Mouse (Mus musculus): ENCODE measurements around the gene Fstl5. TPM values are rescaled to one million over a fixed set of nuclear protein-coding genes. Genes with fewer than 3 reads are reported as not detected.

Fstl5 gene
- polyA plus RNA-seq, 1 experiment from 2014 or later, result 34.6 TPM

DNA sequence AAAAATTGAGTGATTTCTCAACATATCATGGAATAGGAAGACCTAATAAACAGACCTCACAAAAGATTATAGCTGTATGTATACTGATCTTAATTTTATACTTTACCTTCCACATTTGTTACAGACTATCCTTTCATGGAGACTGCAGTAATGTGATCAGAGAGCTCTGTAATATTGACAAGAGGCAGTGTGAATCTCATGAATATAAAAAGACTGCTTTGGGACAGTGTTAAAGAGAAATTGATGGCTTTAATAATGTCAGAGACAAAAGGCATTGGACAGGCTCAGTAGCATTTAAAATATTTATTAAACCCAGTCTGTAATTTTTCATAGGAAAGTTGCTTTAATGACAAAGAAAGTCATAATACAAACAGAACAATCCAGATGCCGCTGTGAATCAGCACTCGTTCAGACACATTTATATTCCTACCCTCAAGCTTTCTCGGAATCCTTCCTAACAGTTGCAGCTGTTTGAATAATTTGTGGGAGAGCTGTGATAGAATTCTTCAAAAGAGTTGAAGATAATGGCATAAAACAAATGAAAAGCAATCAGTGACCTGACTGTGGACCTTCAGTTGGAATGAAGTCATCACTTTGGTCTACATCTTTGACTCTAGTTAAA, 499.0 kb downstream of the Fstl5 start:
- no peak for ATAC-seq (replicated peaks)
- Histone ChIP-seq H3K27me3 (no peaks in the 10 kb centered on the region), H3K9me3 (no peaks in the 10 kb centered on the region), H3K4me1 (no peaks in the 10 kb centered on the region), H3K9ac (replicated peaks) (no peak overlapping the region), H3K4me3 (no peak overlapping the region), H3K4me2 (replicated peaks) (no peak overlapping the region), H3K36me3 (no peaks in the 10 kb centered on the region), H3K27ac (replicated peaks) (no peak overlapping the region)
- 46% methylated on average over 3 of the region's 3 CpGs for WGBS

DNA sequence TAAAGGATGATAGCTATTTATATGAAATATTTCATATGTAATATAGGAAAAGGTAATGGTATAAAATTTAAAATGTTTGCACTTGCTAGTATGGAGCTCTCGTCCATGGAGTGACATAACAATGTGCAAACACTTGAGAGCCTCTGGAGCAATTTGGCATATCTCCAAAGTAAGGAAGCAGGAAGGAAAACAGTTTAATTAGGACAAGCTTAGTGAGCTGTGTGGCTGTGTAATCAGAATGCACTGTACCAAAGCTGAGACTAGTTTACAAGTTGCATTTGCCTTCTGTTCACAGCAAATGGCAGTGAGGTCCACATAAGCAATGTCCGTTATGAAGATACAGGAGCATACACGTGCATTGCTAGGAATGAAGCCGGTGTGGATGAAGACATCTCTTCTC, 519.1 kb downstream of the Fstl5 start:
- Histone ChIP-seq H3K27ac (replicated peaks) (no peak overlapping the region), H3K27me3 (no peaks in the 10 kb centered on the region), H3K4me1 (0 out of 2 replicates have a peak, but pooled peaks cover 6% of the 10 kb centered on the region), H3K4me3 (no peak overlapping the region), H3K9me3 (no peaks in the 10 kb centered on the region), H3K36me3 (no peaks in the 10 kb centered on the region), H3K4me2 (replicated peaks) (no peak overlapping the region), H3K9ac (replicated peaks) (no peak overlapping the region)
- WGBS, result 32% methylated on average over 4 of the region's 4 CpGs
- ATAC-seq (replicated peaks), result peak; percentile 70

DNA sequence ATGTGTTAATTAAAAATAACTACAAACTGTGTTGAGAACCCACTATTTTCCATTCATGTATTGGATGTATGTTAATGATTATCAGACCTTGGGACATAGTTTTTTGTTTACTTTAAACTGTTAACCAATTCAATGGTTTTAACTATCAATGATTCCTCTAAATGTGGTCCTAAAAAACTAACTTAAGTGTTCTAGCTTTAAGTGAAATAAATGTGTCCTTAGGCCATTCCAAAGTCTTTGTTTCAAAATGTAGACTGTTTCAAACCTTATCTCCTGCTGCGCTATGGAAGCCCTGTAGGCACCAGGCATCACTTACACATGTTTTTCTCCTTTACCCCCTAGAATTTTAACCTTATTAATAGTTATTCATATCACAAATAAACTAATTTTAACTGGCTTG, 546.0 kb downstream of the Fstl5 start:
- no peak overlapping the region for H3K4me3 ChIP-seq
- ATAC-seq (replicated peaks), result no peak
- H3K9ac ChIP-seq (replicated peaks), result no peak overlapping the region
- no peak overlapping the region for H3K27ac ChIP-seq (replicated peaks)
- no peak overlapping the region for H3K4me2 ChIP-seq (replicated peaks)
- no peaks in the 10 kb centered on the region for H3K36me3 ChIP-seq
- no peaks in the 10 kb centered on the region for H3K9me3 ChIP-seq
- no peaks in the 10 kb centered on the region for H3K27me3 ChIP-seq
- 98% methylated on average over 1 of the region's 1 CpGs for WGBS
- H3K4me1 ChIP-seq, result no peaks in the 10 kb centered on the region

DNA sequence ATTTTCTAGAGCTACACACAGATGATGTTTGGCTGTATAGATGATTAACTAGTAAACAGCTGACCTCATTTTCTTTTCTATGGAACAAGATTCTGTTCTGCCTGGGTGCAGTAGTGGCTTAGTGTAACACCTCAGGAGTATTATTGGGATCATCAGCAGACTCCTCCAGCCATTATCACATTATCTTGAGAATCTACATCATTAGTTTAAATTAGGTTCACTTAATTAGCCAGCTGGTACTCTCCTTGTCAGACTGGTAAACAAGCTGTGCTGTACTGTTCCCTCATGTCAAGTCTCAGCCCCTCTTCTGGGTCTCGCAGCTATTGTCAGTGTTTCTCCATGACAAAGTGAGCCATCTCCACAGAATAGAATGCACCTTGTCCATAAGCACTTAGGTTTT, 580.2 kb downstream of the Fstl5 start:
- 29% methylated on average over 1 of the region's 1 CpGs for WGBS
- H3K4me1 ChIP-seq, result peaks cover 3% of the 10 kb centered on the region; the same call in 1 of the 2 replicates
- no peak overlapping the region for H3K9ac ChIP-seq (replicated peaks)
- peak; percentile 79 for ATAC-seq (replicated peaks)
- no peak overlapping the region for H3K4me3 ChIP-seq
- H3K36me3 ChIP-seq, result no peaks in the 10 kb centered on the region
- no peaks in the 10 kb centered on the region for H3K9me3 ChIP-seq
- no peaks in the 10 kb centered on the region for H3K27me3 ChIP-seq
- H3K27ac ChIP-seq (replicated peaks), result no peak overlapping the region
- H3K4me2 ChIP-seq (replicated peaks), result no peak overlapping the region

DNA sequence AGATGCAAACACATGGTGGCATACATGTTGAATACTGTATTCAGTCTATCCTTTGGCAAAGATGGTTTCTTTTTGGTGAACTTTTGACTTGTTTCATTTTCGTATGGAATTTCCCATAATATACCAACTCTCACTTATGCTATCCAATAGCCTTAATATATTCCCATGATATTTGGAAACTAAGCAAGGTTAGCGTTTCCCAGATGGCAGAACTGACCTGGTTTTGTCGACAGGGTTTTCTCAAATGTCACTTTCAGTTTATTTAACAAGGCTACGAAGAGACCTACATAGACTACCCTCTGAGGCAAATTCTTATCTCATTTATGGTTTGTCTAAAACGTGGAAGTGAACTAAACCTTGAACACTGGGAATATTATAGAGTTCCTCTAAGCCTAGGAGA, 596.8 kb downstream of the Fstl5 start:
- H3K4me1 ChIP-seq, result no peaks in the 10 kb centered on the region
- no peak overlapping the region for H3K27ac ChIP-seq (replicated peaks)
- H3K9me3 ChIP-seq, result no peaks in the 10 kb centered on the region
- no peaks in the 10 kb centered on the region for H3K36me3 ChIP-seq
- H3K9ac ChIP-seq (replicated peaks), result no peak overlapping the region
- 79% methylated on average over 5 of the region's 5 CpGs for WGBS
- no peaks in the 10 kb centered on the region for H3K27me3 ChIP-seq
- ATAC-seq (replicated peaks), result no peak
- no peak overlapping the region for H3K4me3 ChIP-seq
- H3K4me2 ChIP-seq (replicated peaks), result no peak overlapping the region

DNA sequence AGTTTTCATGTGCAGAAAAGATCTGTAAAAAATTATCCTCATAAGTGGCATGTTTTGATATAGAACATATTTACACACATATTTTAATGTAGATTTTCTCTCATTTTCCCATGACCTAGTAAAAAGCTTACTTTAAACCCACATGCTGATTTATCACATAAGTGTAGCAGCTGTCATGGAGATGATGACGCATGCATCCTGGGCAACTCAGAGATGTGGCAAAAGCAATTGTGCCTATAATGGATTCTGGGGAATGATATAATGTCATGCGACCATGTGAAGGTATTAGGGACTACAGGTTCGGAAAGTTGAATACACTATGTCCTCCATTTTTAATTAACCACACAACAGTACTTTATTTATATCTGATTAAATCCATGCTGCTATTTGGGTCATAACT, 601.9 kb downstream of the Fstl5 start:
- WGBS, result 82% methylated on average over 3 of the region's 3 CpGs
- Histone ChIP-seq H3K4me2 (replicated peaks) (no peak overlapping the region), H3K9ac (replicated peaks) (no peak overlapping the region), H3K27me3 (no peaks in the 10 kb centered on the region), H3K4me1 (peaks cover 5% of the 10 kb centered on the region; the same call in 1 of the 2 replicates), H3K9me3 (no peaks in the 10 kb centered on the region), H3K36me3 (no peaks in the 10 kb centered on the region), H3K27ac (replicated peaks) (no peak overlapping the region), H3K4me3 (no peak overlapping the region)
- ATAC-seq (replicated peaks), result no peak

DNA sequence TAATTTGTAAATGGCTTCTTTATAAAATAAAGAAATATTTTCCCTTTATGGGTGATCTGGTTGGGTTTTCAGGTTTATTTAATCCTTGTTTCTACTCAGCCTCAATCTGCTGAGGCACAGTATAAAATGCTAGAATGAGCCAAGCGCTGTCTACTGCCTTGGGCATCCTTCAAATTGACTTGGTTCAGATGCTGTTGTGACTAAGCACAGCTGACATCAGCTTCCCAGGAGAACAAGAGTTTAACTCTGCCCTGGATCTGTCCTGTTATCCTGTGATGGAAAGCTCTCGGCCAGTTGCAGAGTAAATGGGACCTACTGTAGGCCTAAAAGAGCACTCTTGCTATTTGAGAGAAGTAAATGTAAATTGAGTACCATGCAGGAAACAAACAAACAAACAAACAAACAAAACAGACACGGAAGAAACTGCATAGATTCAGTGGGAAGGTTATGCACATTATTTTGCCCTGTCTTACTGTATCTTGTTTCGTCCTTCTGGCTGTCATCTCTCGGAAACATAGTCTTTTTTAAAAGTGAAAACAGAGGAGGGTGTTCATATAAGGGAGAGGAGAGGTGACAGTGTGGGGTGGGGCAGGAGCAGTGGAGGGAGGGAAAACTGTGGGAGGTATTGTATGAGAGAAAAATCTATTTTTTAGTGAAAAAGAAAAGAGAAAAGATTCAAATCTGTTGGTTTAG, 605.9 kb downstream of the Fstl5 start:
- peak; percentile 68 for ATAC-seq (replicated peaks)
- Histone ChIP-seq H3K27me3 (no peaks in the 10 kb centered on the region), H3K36me3 (no peaks in the 10 kb centered on the region), H3K4me1 (peaks cover 5% of the 10 kb centered on the region; the same call in 1 of the 2 replicates), H3K9ac (replicated peaks) (no peak overlapping the region), H3K4me3 (no peak overlapping the region), H3K27ac (replicated peaks) (peak overlapping the region; percentile 70), H3K4me2 (replicated peaks) (no peak overlapping the region), H3K9me3 (no peaks in the 10 kb centered on the region)
- 67% methylated on average over 5 of the region's 5 CpGs for WGBS

DNA sequence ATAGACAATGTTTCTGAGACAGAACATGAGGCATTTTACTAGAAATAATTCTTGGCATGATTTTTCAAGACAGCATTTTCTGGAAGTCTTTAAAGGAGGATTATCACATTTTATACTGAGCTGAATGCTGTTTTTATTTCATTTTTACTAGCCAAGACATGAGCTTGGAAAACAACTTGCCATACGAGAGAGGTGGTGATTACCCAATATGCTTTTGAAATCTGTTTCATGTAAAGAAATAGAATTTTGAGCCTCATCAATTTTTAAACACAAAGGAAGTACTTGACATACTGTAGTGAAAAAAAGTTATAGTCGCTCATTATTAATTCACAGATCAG, 606.4 kb downstream of the Fstl5 start:
- H3K4me1 ChIP-seq, result peaks cover 5% of the 10 kb centered on the region; the same call in 1 of the 2 replicates
- H3K36me3 ChIP-seq, result no peaks in the 10 kb centered on the region
- no peak overlapping the region for H3K9ac ChIP-seq (replicated peaks)
- no peaks in the 10 kb centered on the region for H3K9me3 ChIP-seq
- 64% methylated on average over 2 of the region's 2 CpGs for WGBS
- no peak overlapping the region for H3K4me3 ChIP-seq
- no peaks in the 10 kb centered on the region for H3K27me3 ChIP-seq
- peak overlapping the region; percentile 70 for H3K27ac ChIP-seq (replicated peaks)
- peak; percentile 32; the same call in 1 of the 2 replicates for ATAC-seq (replicated peaks)
- H3K4me2 ChIP-seq (replicated peaks), result no peak overlapping the region

DNA sequence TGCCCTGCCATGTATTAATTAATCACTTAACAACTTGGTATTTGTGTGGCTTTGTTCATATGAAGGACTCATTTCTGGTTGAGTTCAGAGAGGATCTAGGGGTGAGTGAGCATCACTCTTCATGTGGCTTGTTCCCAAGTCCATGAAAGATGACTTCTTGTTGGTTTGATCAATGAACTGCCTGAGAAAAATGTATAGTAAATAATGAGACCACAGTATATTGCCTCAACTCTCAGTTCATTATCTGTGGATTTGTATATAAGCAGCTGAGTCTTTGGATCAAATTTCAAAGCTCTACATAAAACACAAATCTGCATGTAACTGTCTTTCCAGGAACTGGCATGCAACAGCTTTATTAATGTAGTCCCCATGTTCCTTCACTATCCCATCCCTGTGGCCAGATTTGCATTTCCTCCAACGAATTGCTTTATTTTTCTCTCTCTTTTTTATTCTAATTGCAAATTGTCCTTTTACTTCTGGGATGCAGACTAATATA, 623.1 kb downstream of the Fstl5 start:
- no peak overlapping the region for H3K27ac ChIP-seq (replicated peaks)
- no peak overlapping the region for H3K4me3 ChIP-seq
- no peaks in the 10 kb centered on the region for H3K4me1 ChIP-seq
- H3K27me3 ChIP-seq, result no peaks in the 10 kb centered on the region
- no peak overlapping the region for H3K4me2 ChIP-seq (replicated peaks)
- no peak overlapping the region for H3K9ac ChIP-seq (replicated peaks)
- WGBS, result 62% methylated on average over 1 of the region's 1 CpGs
- H3K36me3 ChIP-seq, result no peaks in the 10 kb centered on the region
- no peak for ATAC-seq (replicated peaks)
- H3K9me3 ChIP-seq, result no peaks in the 10 kb centered on the region

DNA sequence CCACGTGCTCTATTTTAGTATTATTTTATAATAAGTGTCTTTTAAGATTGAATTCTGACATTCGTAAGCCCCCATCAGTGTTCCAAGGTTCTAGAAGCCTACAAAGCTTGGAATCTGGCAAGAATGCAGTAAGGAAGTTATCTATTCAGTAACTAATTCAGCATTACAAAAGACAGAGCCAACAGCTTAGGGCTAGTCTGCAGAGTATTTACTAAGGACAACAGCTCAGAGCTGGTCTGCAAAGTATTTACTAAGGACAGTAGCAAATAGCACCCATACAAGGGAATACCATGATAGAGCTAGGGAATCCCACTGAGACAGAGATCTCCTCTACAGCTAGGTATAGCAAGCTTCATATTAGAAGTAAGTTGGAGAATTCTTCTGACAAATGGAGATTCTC, 665.2 kb downstream of the Fstl5 start:
- Histone ChIP-seq H3K27ac (replicated peaks) (no peak overlapping the region), H3K36me3 (no peaks in the 10 kb centered on the region), H3K4me2 (replicated peaks) (no peak overlapping the region), H3K9me3 (no peaks in the 10 kb centered on the region), H3K9ac (replicated peaks) (no peak overlapping the region), H3K4me1 (no peaks in the 10 kb centered on the region), H3K27me3 (no peaks in the 10 kb centered on the region), H3K4me3 (no peak overlapping the region)
- 90% methylated on average over 2 of the region's 2 CpGs for WGBS
- ATAC-seq (replicated peaks), result no peak
